In genomic region chrX:166478631-166479364, GRCm38 (mm10) we compare ENCODE assay signal across 8 mouse cellular contexts. TPM values are rescaled to one million over a fixed set of nuclear protein-coding genes. Genes with fewer than 3 reads are reported as not detected.
DNase-seq lines count a peak whose midpoint lies in the region; ATAC-seq and TF ChIP-seq lines count a peak whose summit lies in the region.

No protein-coding gene starts in this region.

- peak overlapping the region; percentile 12 for H3ac ChIP-seq in myocyte (ENCODE audit: control insufficient read depth, insufficient read length)

- peaks cover 53% of the 10 kb centered on the region for H3K79me2 ChIP-seq in myocyte (ENCODE audit: control insufficient read depth, insufficient read depth)

- peak overlapping the region; percentile 67 for H3K9ac ChIP-seq in hindbrain, embryonic 15.5 days
- peak overlapping the region; percentile 72 for H3K9ac ChIP-seq in liver, embryonic 11.5 days (ENCODE audit: low read depth, low read length)

- peak overlapping the region; percentile 92 for H3K27ac ChIP-seq in forebrain, embryonic 10.5 days
- peak overlapping the region; percentile 84 for H3K27ac ChIP-seq in hindbrain, embryonic 15.5 days (replicated peaks)
- peak overlapping the region; percentile 66 for H3K27ac ChIP-seq in liver, embryonic 11.5 days (ENCODE audit: low read depth, low read length)

- 19% methylated on average over 28 of the region's 28 CpGs for WGBS in forebrain, embryonic 10.5 days
- WGBS in hindbrain, embryonic 15.5 days = 19% methylated on average over 28 of the region's 28 CpGs
- WGBS in liver, embryonic 11.5 days = 20% methylated on average over 28 of the region's 28 CpGs

- peak; percentile 57 for ATAC-seq in hindbrain, embryonic 15.5 days (ENCODE audit: low FRiP score, low read depth)
- ATAC-seq in liver, embryonic 11.5 days (replicated peaks; ENCODE audit: low FRiP score) = peak; percentile 44

- 0 out of 2 replicates have a peak, but pooled peaks cover 4% of the 10 kb centered on the region for H3K4me1 ChIP-seq in forebrain, embryonic 10.5 days
- H3K4me1 ChIP-seq in hindbrain, embryonic 15.5 days (replicated peaks) = peaks cover 12% of the 10 kb centered on the region
- no peaks in the 10 kb centered on the region for H3K4me1 ChIP-seq in liver, embryonic 11.5 days (replicated peaks; ENCODE audit: control insufficient read depth, insufficient read depth, low read length)

- peaks cover 18% of the 10 kb centered on the region; the same call in 1 of the 2 replicates for H3K36me3 ChIP-seq in forebrain, embryonic 10.5 days (replicated peaks)
- H3K36me3 ChIP-seq in hindbrain, embryonic 15.5 days = no peaks in the 10 kb centered on the region
- no peaks in the 10 kb centered on the region; the same call in 1 of the 2 replicates for H3K36me3 ChIP-seq in liver, embryonic 11.5 days (ENCODE audit: control insufficient read depth, insufficient read depth, low read length)
- no peaks in the 10 kb centered on the region for H3K36me3 ChIP-seq in myocyte (ENCODE audit: control insufficient read depth, insufficient read depth)

- DNase-seq in urinary bladder, adult 18-20 months (ENCODE audit: low spot score in 2 of 2) = peak; percentile 6 to 15
- no peak for DNase-seq in urinary bladder, postnatal 4 days (ENCODE audit: low spot score in 2 of 2)
- DNase-seq in adrenal gland, postnatal 14 days = peak; percentile 34
- DNase-seq in forebrain, embryonic 10.5 days (ENCODE audit: extremely low spot score, low spot score) = no peak
- DNase-seq in liver, embryonic 11.5 days (ENCODE audit: low spot score) = peak; percentile 32
- DNase-seq in gastrocnemius, adult 18-20 months (ENCODE audit: low spot score) = no peak

- TF ChIP-seq POLR2A in myocyte (IDR thresholded peaks at IDR 0.05; ENCODE audit: insufficient read length, low read depth) = no peak

- peak overlapping the region; percentile 67 for H3K4me3 ChIP-seq in forebrain, embryonic 10.5 days
- H3K4me3 ChIP-seq in hindbrain, embryonic 15.5 days = peak overlapping the region; percentile 60
- peak overlapping the region; percentile 61 for H3K4me3 ChIP-seq in liver, embryonic 11.5 days (ENCODE audit: low read depth, low read length)
- H3K4me3 ChIP-seq in myocyte = peak overlapping the region; percentile 69

- no peaks in the 10 kb centered on the region for H3K9me3 ChIP-seq in forebrain, embryonic 10.5 days
- no peaks in the 10 kb centered on the region for H3K9me3 ChIP-seq in hindbrain, embryonic 15.5 days
- H3K9me3 ChIP-seq in liver, embryonic 11.5 days (ENCODE audit: control insufficient read depth, low read length) = no peaks in the 10 kb centered on the region

- peaks cover 71% of the 10 kb centered on the region for H3K27me3 ChIP-seq in forebrain, embryonic 10.5 days (ENCODE audit: poor library complexity, severe bottlenecking)
- no peaks in the 10 kb centered on the region for H3K27me3 ChIP-seq in hindbrain, embryonic 15.5 days
- peaks cover 4% of the 10 kb centered on the region; the same call in 1 of the 2 replicates for H3K27me3 ChIP-seq in liver, embryonic 11.5 days (replicated peaks; ENCODE audit: control insufficient read depth, insufficient read depth, low read length)
- H3K27me3 ChIP-seq in myocyte (ENCODE audit: control insufficient read depth, insufficient read depth, insufficient read length) = no peaks in the 10 kb centered on the region

- H3K4me2 ChIP-seq in hindbrain, embryonic 15.5 days = peak overlapping the region; percentile 61
- peak overlapping the region; percentile 59 for H3K4me2 ChIP-seq in liver, embryonic 11.5 days
- peak overlapping the region; percentile 66 for H3K4me2 ChIP-seq in myocyte (ENCODE audit: low read depth)

TF ChIP-seq in myocyte, 11 proteins besides CTCF, POLR2A, EP300 and RAD21:
- TF ChIP-seq MYOD1 (IDR thresholded peaks at IDR 0.05; ENCODE audit: control insufficient read depth in 1 of 3, insufficient read length in 2 of 3, low read depth in 2 of 3) = no peak
- no peak for TF ChIP-seq E2F4 (IDR thresholded peaks at IDR 0.05; ENCODE audit: insufficient read depth)
- TF ChIP-seq USF1 (IDR thresholded peaks at IDR 0.05; ENCODE audit: low read depth) = peak; percentile 80
- TF ChIP-seq MAX (IDR thresholded peaks at IDR 0.05; ENCODE audit: low read depth) = no peak

RNA-seq across cellular contexts. Expression of gene Rab9, which starts 0.9 kb away (rescaled TPM):
- total RNA-seq in adrenal gland, postnatal 14 days (2021) = 58.4 and 60.7 TPM in 2 replicates
- 41.1 and 44.3 TPM in 2 replicates for polyA plus RNA-seq in forebrain, embryonic 10.5 days (2016; fragmentation: Nextera tagmentation; extraction: Ambion mirVana)
- 47.1 and 49.1 TPM in 2 replicates for polyA plus RNA-seq in hindbrain, embryonic 15.5 days (2015; fragmentation: Nextera tagmentation; extraction: Ambion mirVana)
- polyA plus RNA-seq in liver, embryonic 11.5 days (2014; fragmentation: Nextera tagmentation; extraction: Ambion mirVana) = 46.2 and 46.6 TPM in 2 replicates
- 20.8 TPM for polyA plus RNA-seq in myocyte (2012; fragmentation: generic; extraction: Trizol)
- 10 to 100 TPM; 17.6 to 20.6 TPM for total RNA-seq in gastrocnemius, adult 18-20 months (2021)

RNA-seq across cellular contexts. Expression of gene Ofd1, which starts 38.3 kb away (rescaled TPM):
- 6.9 and 7.7 TPM in 2 replicates for total RNA-seq in adrenal gland, postnatal 14 days (2021)
- polyA plus RNA-seq in forebrain, embryonic 10.5 days (2016; fragmentation: Nextera tagmentation; extraction: Ambion mirVana) = 6.7 and 7.2 TPM in 2 replicates
- polyA plus RNA-seq in hindbrain, embryonic 15.5 days (2015; fragmentation: Nextera tagmentation; extraction: Ambion mirVana) = 6.3 and 6.6 TPM in 2 replicates
- polyA plus RNA-seq in liver, embryonic 11.5 days (2014; fragmentation: Nextera tagmentation; extraction: Ambion mirVana) = 6.1 and 6.9 TPM in 2 replicates
- polyA plus RNA-seq in myocyte (2012; fragmentation: generic; extraction: Trizol) = 1.6 TPM
- 1 to 10 TPM; 4.5 to 6.1 TPM for total RNA-seq in gastrocnemius, adult 18-20 months (2021)

RNA-seq across cellular contexts. Expression of gene Trappc2, which starts 38.4 kb away (rescaled TPM):
- total RNA-seq in adrenal gland, postnatal 14 days (2021) = 18.9 and 19.0 TPM in 2 replicates
- 26.4 and 27.0 TPM in 2 replicates for polyA plus RNA-seq in forebrain, embryonic 10.5 days (2016; fragmentation: Nextera tagmentation; extraction: Ambion mirVana)
- polyA plus RNA-seq in hindbrain, embryonic 15.5 days (2015; fragmentation: Nextera tagmentation; extraction: Ambion mirVana) = 78.9 and 87.4 TPM in 2 replicates
- polyA plus RNA-seq in liver, embryonic 11.5 days (2014; fragmentation: Nextera tagmentation; extraction: Ambion mirVana) = 24.0 and 25.4 TPM in 2 replicates
- 7.1 TPM for polyA plus RNA-seq in myocyte (2012; fragmentation: generic; extraction: Trizol)
- 10 to 100 TPM; 16.5 to 19.3 TPM for total RNA-seq in gastrocnemius, adult 18-20 months (2021)

RNA-seq across cellular contexts. Expression of gene Tceanc, which starts 39.6 kb away (rescaled TPM):
- 4.2 and 8.4 TPM in 2 replicates for total RNA-seq in adrenal gland, postnatal 14 days (2021)
- 12.4 TPM in 2 replicates for polyA plus RNA-seq in forebrain, embryonic 10.5 days (2016; fragmentation: Nextera tagmentation; extraction: Ambion mirVana)
- 4.4 and 5.3 TPM in 2 replicates for polyA plus RNA-seq in hindbrain, embryonic 15.5 days (2015; fragmentation: Nextera tagmentation; extraction: Ambion mirVana)
- polyA plus RNA-seq in liver, embryonic 11.5 days (2014; fragmentation: Nextera tagmentation; extraction: Ambion mirVana) = 6.0 and 7.8 TPM in 2 replicates
- 0.86 TPM for polyA plus RNA-seq in myocyte (2012; fragmentation: generic; extraction: Trizol)
- 1 to 10 TPM; 1.5 to 4.4 TPM for total RNA-seq in gastrocnemius, adult 18-20 months (2021)

Comparison
In these comparisons a context has a peak if more than half of its experiments do, and no peak if none do; other contexts are left out.
1. DNase-seq: peak in urinary bladder, adult 18-20 months (2 of 2), adrenal gland, postnatal 14 days (single experiment) and liver, embryonic 11.5 days (single experiment); none in urinary bladder, postnatal 4 days (0 of 2), forebrain, embryonic 10.5 days (single experiment) and gastrocnemius, adult 18-20 months (single experiment).
2. Peak in every context shown above with its lines, with median percentiles within 50 percentile points of each other: H3K27ac ChIP-seq, H3K4me3 ChIP-seq and H3K4me2 ChIP-seq.